Mouse (Mus musculus) adipose tissue, adult 10 weeks (tissue): ENCODE data around the gene 4931440F15Rik. TPM values are rescaled to one million over a fixed set of nuclear protein-coding genes. Genes with fewer than 3 reads are reported as not detected.

ENCODE experiments used
- polyA plus RNA-seq: library from polyadenylated mRNA; stranded (reverse); fragments of 350-450 nt; fragmentation: Illumina TruSeq; extraction: RNeasy Lipid Tissue Mini Kit (QIAGEN cat#74804); gene quantifications from one replicate; pipeline ENCODE4 v1.2.3, GENCODE M21; 2014; ENCODE audit warnings: low read depth, low replicate concordance

The 4931440F15Rik gene
- polyA plus RNA-seq = 0.41 TPM

GRCm38 (mm10) chr11:29825271-29825718, at the start of gene 4931440F15Rik:
Gene 4931440F15Rik (minus strand): TSS chr11:29825668.

Other genes starting within 250 kb of the 4931440F15Rik start
- gene Rtn4, start 132.7 kb downstream of the 4931440F15Rik start, polyA plus RNA-seq = 146 TPM
- 4.7 TPM for gene Eml6, start 200.4 kb upstream of the 4931440F15Rik start, polyA plus RNA-seq